Mouse (Mus musculus): ENCODE data around the gene Serpine1.

Serpine1 gene

GRCm38 (mm10) chr5:137095135-137095534 lies 23.1 kb upstream of the Serpine1 start:
- DNase-seq, result no peak

GRCm38 (mm10) chr5:137093720-137094119 lies 21.7 kb upstream of the Serpine1 start:
- DNase-seq, result no peak

GRCm38 (mm10) chr5:137091560-137091959 lies 19.5 kb upstream of the Serpine1 start:
- no peak for DNase-seq

GRCm38 (mm10) chr5:137090870-137091269 lies 18.8 kb upstream of the Serpine1 start:
- no peak for DNase-seq

GRCm38 (mm10) chr5:137087410-137087809 lies 15.3 kb upstream of the Serpine1 start:
- no peak for DNase-seq

GRCm38 (mm10) chr5:137085731-137086130 lies 13.7 kb upstream of the Serpine1 start:
- DNase-seq, result no peak

GRCm38 (mm10) chr5:137085021-137085420 lies 13.0 kb upstream of the Serpine1 start:
- DNase-seq, result no peak

- no peak for DNase-seq
Observed at GRCm38 (mm10) chr5:137083051-137083450, 11.0 kb upstream of the Serpine1 start.

GRCm38 (mm10) chr5:137079849-137080248 lies 7.8 kb upstream of the Serpine1 start:
- peak; percentile 68 for DNase-seq

GRCm38 (mm10) chr5:137078616-137079015 lies 6.5 kb upstream of the Serpine1 start:
- DNase-seq, result no peak

- DNase-seq, result no peak
Observed at GRCm38 (mm10) chr5:137078041-137078440, 6.0 kb upstream of the Serpine1 start.

GRCm38 (mm10) chr5:137077187-137077586 lies 5.1 kb upstream of the Serpine1 start:
- no peak for DNase-seq

GRCm38 (mm10) chr5:137076191-137076930 lies 4.3 kb upstream of the Serpine1 start:
- DNase-seq, result peak; percentile 81

- DNase-seq, result no peak
Observed at GRCm38 (mm10) chr5:137075726-137076125, 3.7 kb upstream of the Serpine1 start.

- DNase-seq, result peak; percentile 27
Observed at GRCm38 (mm10) chr5:137074191-137074651, 2.2 kb upstream of the Serpine1 start.

GRCm38 (mm10) chr5:137073141-137073540 lies 1.1 kb upstream of the Serpine1 start:
- no peak for DNase-seq

- no peak for DNase-seq
Observed at GRCm38 (mm10) chr5:137070881-137071605, 1.0 kb downstream of the Serpine1 start.

- DNase-seq, result no peak
Observed at GRCm38 (mm10) chr5:137068711-137069110, 3.4 kb downstream of the Serpine1 start.

- DNase-seq, result no peak
Observed at GRCm38 (mm10) chr5:137065923-137066322, 6.1 kb downstream of the Serpine1 start.

- no peak for DNase-seq
Observed at GRCm38 (mm10) chr5:137065454-137065853, 6.6 kb downstream of the Serpine1 start.

- DNase-seq, result no peak
Observed at GRCm38 (mm10) chr5:137062601-137063000, 9.5 kb downstream of the Serpine1 start.

GRCm38 (mm10) chr5:137061809-137062481 lies 10.1 kb downstream of the Serpine1 start:
- DNase-seq, result peak; percentile 44

- DNase-seq, result no peak
Observed at GRCm38 (mm10) chr5:137054873-137055272, 17.2 kb downstream of the Serpine1 start.

- DNase-seq, result no peak
Observed at GRCm38 (mm10) chr5:137054299-137054698, 17.8 kb downstream of the Serpine1 start.
